Mouse (Mus musculus) induced T-regulatory cell, adult 2 months (primary cell): Measurements from ENCODE around the gene Wbp1l.
"Not testable (repeated sequence)": the region's sequence is repeated elsewhere in the genome, so short reads cannot be mapped to it uniquely, and the experiment has no call there.

Experiments
- DNase-seq: peaks from one replicate; pipeline ENCODE4 v3.0.0-alpha.2; 2012; ENCODE audit warnings: low read depth

The Wbp1l gene

GRCm38 (mm10) chr19:46598720-46599252, at the start of gene Wbp1l:
Gene Wbp1l, plus strand, starts transcription at chr19:46599084.
- DNase-seq = peak; percentile 99

DNA sequence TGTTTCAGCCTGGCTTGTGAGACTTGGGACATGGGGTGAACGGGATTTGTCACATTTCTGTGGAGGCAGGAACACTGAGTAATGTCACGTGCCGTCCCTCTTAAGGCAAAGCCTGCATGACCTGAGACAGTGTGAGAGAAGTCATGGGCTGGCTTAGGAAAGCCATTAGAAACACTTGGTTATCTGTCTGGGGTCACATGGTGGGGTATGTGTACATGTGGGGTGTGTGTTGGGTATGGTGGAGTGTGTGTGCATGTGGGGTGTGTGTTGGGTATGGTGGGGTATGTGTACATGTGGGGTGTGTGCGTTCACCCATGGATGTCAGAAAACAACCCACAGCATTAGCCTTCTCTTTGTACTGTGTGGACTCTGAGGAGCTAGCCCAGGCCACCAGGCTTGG, 48.5 kb upstream of the Wbp1l start:
- no peak for DNase-seq

DNA sequence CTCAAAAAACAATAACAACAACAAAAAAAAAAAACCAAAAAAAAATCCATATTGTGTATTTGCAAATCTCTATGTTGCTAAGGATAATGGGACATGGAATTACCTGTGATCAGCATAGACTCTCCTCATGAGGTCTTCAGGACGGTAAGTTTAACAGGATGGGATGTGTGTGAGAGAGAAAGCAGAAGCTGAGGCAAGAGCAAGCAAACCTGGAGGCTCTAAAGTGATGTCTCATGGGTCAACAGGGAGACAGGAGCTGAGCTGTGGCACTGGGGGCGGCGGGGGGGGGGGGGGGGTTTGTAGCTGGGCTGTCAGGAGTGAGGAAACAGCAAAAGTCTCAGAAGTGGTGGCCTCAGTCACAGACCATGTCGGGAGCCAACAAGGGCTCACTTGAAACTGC, 46.4 kb upstream of the Wbp1l start:
- DNase-seq = no peak

DNA sequence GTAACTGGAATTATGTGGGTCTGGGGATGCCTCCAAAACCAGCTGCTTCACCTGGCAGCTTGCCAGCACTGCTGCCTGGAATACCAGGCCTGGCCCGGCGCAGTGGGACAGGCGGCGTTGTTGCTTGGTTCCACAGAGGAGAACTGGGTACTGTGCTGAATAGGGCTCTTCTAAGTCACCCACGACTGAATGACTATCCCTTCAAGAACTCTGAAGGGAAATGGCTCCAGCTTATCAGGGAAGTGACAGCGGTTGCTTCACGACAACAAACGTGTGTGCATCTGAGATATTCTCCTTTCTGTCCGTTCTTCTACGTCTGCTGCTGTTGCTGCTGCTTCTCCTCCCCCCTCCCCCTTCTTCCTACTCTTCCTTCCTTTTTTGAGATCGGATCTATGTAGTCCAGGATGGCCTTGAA, 45.3 kb upstream of the Wbp1l start:
- DNase-seq = no peak

DNA sequence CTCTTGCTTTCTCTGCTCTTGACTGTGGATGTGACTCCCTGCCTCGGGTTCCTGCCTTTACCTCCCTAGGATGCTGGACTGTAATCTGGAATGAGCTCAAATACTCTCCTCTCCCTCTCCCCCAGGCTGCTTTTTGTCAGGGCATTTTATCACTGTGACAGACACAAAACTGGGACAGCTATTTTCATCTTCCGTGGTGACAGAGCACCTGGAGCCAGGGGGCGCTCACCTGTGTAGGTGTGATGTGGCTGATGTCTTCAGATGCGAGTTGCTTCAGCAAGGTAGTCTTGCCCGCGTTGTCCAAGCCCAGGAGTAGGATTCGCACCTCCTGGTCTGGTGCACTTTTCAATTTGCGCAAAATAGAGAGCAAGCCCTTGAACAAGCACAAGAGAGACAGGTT, 40.9 kb upstream of the Wbp1l start:
- DNase-seq = no peak

- no peak for DNase-seq
Measured at GRCm38 (mm10) chr19:46558631-46559030, 40.3 kb upstream of the Wbp1l start.

GRCm38 (mm10) chr19:46562132-46562531, 36.8 kb upstream of the Wbp1l start:
- DNase-seq = peak; percentile 74

DNA sequence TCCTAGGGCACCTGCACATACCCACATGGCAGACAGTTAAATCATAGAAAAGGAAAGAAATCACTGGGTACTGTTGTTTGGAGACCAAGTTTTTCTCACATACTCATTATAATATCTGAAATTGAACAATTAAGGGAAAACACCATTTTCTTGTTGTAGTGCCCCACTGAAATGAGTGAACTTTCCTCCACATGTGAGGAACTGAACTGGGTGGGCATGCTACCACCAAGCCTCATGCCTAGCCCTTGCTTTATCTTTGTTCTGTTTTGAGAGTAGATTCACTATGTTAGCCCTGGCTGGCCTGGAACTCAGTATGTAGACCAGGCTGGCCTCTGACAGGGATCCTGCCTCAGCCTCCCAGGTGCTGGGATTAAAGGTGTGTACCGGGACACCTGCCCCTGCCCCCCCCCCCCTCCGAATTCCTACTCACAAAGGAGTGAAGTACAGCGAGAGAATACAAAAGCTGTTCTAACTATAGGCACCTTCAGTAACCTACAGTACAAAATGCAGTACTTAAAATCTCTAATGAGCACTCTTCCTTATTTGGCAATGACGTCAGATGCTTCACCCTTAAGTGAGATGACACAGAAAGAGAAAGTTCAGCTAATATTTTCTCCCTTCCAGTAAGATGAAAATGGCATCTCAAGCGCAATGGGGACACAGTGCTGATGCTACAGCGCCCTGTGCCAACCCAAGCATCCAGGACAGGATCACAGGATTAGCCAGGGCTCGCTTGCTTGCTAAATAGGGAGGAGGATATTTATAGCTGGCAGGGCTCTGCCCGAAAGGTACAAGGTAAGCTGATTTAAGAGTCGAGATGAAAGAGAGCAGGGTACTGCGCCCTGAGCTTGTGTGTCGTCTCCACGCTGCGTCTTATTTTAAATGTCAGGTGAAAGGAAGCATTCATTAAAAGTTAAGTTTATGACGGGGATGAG, 36.0 kb upstream of the Wbp1l start:
- no peak for DNase-seq

DNA sequence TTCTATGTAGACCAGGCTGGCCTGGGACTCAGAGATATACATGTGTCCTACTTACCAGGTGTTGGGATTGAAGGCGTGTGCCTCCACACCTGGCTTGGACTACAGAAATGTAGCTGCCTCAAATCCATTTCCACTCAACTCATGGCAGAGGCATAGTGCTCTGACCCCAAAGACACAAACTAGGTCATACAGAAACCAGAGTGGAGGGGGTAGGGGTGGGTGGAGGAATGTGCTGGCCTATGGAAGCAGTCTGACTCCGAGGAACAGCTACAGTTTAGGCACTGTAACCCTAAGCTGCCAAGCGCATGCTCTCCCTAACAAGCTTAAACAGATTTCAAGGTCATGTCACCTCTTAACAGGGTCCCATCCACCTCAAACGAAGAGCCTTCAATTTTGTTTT, 35.3 kb upstream of the Wbp1l start:
- no peak for DNase-seq

GRCm38 (mm10) chr19:46564043-46564462, 34.8 kb upstream of the Wbp1l start:
- no peak for DNase-seq

DNA sequence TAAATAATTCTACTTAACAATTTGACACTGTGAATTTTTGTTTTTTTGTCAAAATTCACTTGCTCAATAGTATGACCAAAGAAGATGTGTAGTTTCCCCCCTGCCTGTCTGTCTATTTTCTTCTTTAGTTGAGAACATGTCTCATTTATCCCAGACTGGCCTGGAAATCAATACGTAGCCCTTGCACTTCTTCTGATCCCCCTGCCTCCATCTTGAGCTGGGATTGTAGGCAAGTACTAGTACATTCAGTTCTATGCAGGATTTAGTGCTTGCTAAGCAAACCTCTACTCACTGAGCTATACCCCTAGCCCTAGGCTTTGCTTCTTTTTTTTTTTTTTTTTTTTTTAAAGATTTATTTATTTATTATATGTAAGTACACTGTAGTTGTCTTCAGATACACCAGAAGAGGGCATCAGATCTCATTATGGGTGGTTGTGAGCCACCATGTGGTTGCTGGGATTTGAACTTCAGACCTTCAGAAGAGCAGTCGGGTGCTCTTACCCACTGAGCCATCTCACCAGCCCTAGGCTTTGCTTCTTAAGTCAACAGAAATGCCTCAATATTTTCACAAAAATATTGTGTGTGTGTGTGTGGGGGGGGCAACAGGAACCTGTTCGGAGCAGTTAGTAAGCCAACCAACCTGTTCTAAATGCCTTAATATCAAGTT, 27.5 kb upstream of the Wbp1l start:
- DNase-seq = not testable (repeated sequence)

DNA sequence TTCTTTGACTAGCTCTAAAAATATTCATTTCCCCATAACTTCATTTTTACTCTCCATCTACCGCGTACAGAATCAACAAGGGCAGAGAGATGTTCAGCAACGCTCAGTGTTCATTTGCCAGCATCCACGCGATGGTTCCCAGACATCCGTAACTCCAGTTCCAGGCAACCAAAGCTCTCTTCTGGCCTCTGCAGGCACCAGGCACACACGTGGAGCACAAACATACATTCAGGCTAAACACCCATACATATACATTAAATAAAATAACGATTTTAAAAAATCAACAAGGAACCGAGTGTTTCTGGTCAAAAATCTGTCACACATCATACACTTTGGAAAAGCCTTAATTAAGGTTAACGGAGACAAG, 27.0 kb upstream of the Wbp1l start:
- no peak for DNase-seq

DNA sequence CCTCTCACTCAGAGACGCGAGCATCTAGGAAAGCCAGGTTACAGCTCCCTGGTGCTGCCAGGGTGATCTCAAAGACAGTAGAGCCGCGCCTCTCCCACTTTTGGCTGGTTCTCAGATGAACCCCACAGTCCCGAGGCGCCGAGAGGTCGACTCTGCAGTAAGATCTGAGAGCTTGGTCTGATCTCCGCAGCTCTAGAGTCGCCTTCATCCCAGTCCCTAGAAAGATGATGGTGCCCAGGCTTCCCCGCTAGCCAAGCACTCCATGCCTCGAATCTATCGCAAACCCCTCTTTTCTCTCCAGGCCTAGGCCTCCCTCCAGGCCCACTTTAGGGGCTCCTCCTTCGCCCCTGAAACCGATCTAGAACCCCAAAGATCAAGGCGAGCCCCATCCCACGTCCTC, 26.3 kb upstream of the Wbp1l start:
- DNase-seq = no peak

- peak; percentile 98 for DNase-seq
Measured at GRCm38 (mm10) chr19:46572951-46573937, 25.6 kb upstream of the Wbp1l start, which contains the start of the genes Arl3 and Sfxn2. Gene Arl3, minus strand, starts transcription at chr19:46573198. Gene Sfxn2, plus strand, starts transcription at chr19:46573365.

GRCm38 (mm10) chr19:46573990-46574389, 24.9 kb upstream of the Wbp1l start:
- no peak for DNase-seq

- no peak for DNase-seq
Measured at GRCm38 (mm10) chr19:46575196-46575595, 23.7 kb upstream of the Wbp1l start.

DNA sequence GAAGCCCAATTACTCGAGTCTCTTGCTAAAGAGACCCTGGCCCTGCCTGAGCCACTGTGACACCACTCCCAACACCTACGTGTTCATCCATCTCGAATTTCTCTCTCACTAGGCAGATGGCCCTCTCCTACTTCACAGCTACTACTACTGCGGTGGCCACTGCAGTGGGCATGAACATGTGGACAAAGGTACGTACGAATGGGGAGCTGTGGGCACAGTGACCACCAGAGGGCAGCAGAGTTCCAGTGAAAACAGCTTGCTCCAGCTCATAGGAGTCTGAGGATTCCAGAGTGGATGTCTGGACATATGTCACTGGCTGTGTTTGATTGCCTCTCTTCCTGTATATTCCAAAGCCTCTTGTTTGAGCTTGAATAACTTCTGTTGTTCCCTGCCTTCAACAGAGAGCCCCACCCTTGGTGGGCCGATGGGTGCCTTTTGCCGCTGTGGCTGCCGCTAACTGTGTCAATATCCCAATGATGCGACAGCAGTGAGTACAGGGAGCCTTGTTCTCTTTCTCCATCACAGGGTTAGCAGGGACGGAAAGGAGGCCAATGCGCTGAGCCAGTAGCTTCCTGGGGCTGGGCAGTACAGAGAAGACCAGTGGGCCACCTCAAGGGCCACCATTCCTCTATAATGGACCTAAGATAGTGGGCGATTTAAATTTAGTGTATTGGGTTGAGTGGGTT, 10.9 kb upstream of the Wbp1l start:
- DNase-seq = peak; percentile 89

GRCm38 (mm10) chr19:46591575-46591974, 7.3 kb upstream of the Wbp1l start:
- DNase-seq = no peak

- no peak for DNase-seq
Measured at GRCm38 (mm10) chr19:46592751-46593439, 6.0 kb upstream of the Wbp1l start.

DNA sequence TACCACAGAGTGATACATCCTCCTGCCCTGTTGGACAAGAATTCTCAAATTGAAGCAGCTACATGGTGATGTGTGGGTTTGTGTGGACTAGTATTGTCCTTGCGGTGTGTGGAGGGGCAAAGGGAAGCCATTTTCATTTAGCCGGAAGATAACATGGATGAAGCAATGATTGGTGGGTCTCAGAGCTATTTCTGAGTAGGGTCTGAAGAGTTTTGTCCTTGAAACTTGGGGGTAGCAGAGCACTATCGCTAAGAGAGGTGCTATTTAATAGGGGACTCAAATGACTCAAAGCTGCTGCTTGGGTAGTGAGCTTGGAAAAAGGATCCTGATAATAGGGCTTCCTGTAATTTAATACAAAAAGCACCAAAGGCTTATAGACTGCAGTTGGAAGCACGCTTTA, 697 bp upstream of the Wbp1l start:
- DNase-seq = no peak
